Mouse (Mus musculus) retina, embryonic 14.5 days (tissue): ENCODE results near the gene Pom121l2.

Experiments
- DNase-seq: peaks from one replicate; pipeline ENCODE4 v3.0.0-alpha.2; 2015; ENCODE audit warnings: low spot score

Gene Pom121l2

GRCm38 (mm10) chr13:22019934-22020835 lies 39.2 kb downstream of the Pom121l2 start:
- DNase-seq, result peak; percentile 50

- DNase-seq, result peak; percentile 86
Measured at GRCm38 (mm10) chr13:22020901-22021339, 39.9 kb downstream of the Pom121l2 start.

- peak; percentile 61 for DNase-seq
Measured at GRCm38 (mm10) chr13:22021581-22021980, 40.6 kb downstream of the Pom121l2 start.

- peak; percentile 92 for DNase-seq
Measured at GRCm38 (mm10) chr13:22022241-22022640, 41.2 kb downstream of the Pom121l2 start.

- DNase-seq, result peak; percentile 97
Measured at GRCm38 (mm10) chr13:22026058-22027031, 45.4 kb downstream of the Pom121l2 start.

- peak; percentile 97 for DNase-seq
Measured at GRCm38 (mm10) chr13:22028673-22029460, 47.9 kb downstream of the Pom121l2 start.

GRCm38 (mm10) chr13:22029928-22030327 lies 48.9 kb downstream of the Pom121l2 start:
- DNase-seq, result peak; percentile 66

- DNase-seq, result peak; percentile 75
Measured at GRCm38 (mm10) chr13:22030493-22030892, 49.5 kb downstream of the Pom121l2 start.

- DNase-seq, result no peak
Measured at GRCm38 (mm10) chr13:22033741-22034442, 52.9 kb downstream of the Pom121l2 start.

GRCm38 (mm10) chr13:22034443-22035266 lies 53.7 kb downstream of the Pom121l2 start:
- DNase-seq, result peak; percentile 70

- peak; percentile 97 for DNase-seq
Measured at GRCm38 (mm10) chr13:22035267-22036148, 54.5 kb downstream of the Pom121l2 start, which contains the start of the genes Hist1h2ah and Hist1h2bk. Gene Hist1h2ah, minus strand, starts transcription at chr13:22035568. Gene Hist1h2bk, plus strand, starts transcription at chr13:22035870.

GRCm38 (mm10) chr13:22036149-22036956 lies 55.4 kb downstream of the Pom121l2 start:
- peak; percentile 62 for DNase-seq

- no peak for DNase-seq
Measured at GRCm38 (mm10) chr13:22036986-22037385, 56.0 kb downstream of the Pom121l2 start.

GRCm38 (mm10) chr13:22037415-22037814 lies 56.4 kb downstream of the Pom121l2 start:
- DNase-seq, result no peak
